Mouse (Mus musculus) CH12.LX (cell line): ENCODE measurements around the gene Igsf6. TPM values are rescaled to one million over a fixed set of nuclear protein-coding genes. Genes with fewer than 3 reads are reported as not detected.

ENCODE experiments used
- DNase-seq: peaks from one replicate; pipeline ENCODE4 v3.0.0-alpha.2; 2013; ENCODE audit errors: extremely low read depth
- H3K27ac ChIP-seq: 2 replicates; pipeline ENCODE4 v1.5.1; 2012; ENCODE audit warnings: low read depth, mild to moderate bottlenecking, control low read depth, moderate library complexity; ENCODE audit not compliant: insufficient read depth
- H3K27me3 ChIP-seq: replicated peaks from 2 replicates; pipeline ENCODE3; 2012; ENCODE audit warnings: inconsistent platforms
- H3K36me3 ChIP-seq, 2 experiments: replicated peaks in 1 of 2; 2 replicates each; pipeline versions ENCODE3 to v1.6.1; 2012; ENCODE audit warnings: inconsistent platforms in 1 of 2, low read length in 1 of 2, mild to moderate bottlenecking in 1 of 2, mixed read lengths in 1 of 2, moderate library complexity in 1 of 2; ENCODE audit not compliant: control insufficient read depth in 1 of 2, insufficient read depth in 1 of 2
- H3K4me1 ChIP-seq, 2 experiments: 2 replicates each; pipeline ENCODE4 v1.6.1; 2012; ENCODE audit warnings: inconsistent platforms in 1 of 2, moderate library complexity in 1 of 2; ENCODE audit not compliant: insufficient read depth in 2 of 2, control insufficient read depth in 1 of 2
- H3K4me2 ChIP-seq: 2 replicates; pipeline ENCODE4 v1.6.1; 2012; ENCODE audit warnings: low read depth, mild to moderate bottlenecking, control low read depth; ENCODE audit not compliant: poor library complexity, insufficient read depth, severe bottlenecking
- H3K4me3 ChIP-seq, 3 experiments: fragments of 150-350 bp in 1 of 3; sonication (generic) in 1 of 3; replicated peaks in 1 of 3; 2 replicates each; pipeline versions ENCODE3 to v1.5.1; 2011 to 2012; ENCODE audit warnings: low read depth in 2 of 3, low read length in 2 of 3, mild to moderate bottlenecking in 2 of 3, moderate library complexity in 2 of 3, control low read depth in 1 of 3, improper control_type of control experiment in 1 of 3, inconsistent platforms in 1 of 3, mixed read lengths in 1 of 3; ENCODE audit not compliant: poor library complexity in 1 of 3
- H3K79me2 ChIP-seq: replicated peaks from 2 replicates; pipeline ENCODE4 v1.6.1; 2012; ENCODE audit warnings: mild to moderate bottlenecking, moderate library complexity; ENCODE audit not compliant: control insufficient read depth, poor library complexity, insufficient read depth, severe bottlenecking; ENCODE audit errors: extremely low read depth
- H3K9ac ChIP-seq: 2 replicates; pipeline ENCODE4 v1.6.1; 2012; ENCODE audit warnings: low read depth, mild to moderate bottlenecking, control low read depth, moderate library complexity; ENCODE audit not compliant: insufficient read depth
- H3K9me3 ChIP-seq: replicated peaks from 2 replicates; pipeline ENCODE3; 2012; ENCODE audit warnings: low read length, inconsistent platforms, mixed read lengths
- CTCF ChIP-seq, 2 experiments: IDR thresholded peaks in 1 of 2; conservative IDR thresholded peaks in 1 of 2; 2 replicates each; pipeline ENCODE4 v1.5.1; 2011 to 2012; ENCODE audit warnings: low read depth in 2 of 2, low read length in 2 of 2, improper control_type of control experiment in 1 of 2, inconsistent platforms in 1 of 2, mild to moderate bottlenecking in 1 of 2, moderate library complexity in 1 of 2
- EP300 ChIP-seq: IDR thresholded peaks from 2 replicates; pipeline ENCODE4 v1.6.1; 2011; ENCODE audit warnings: low read length, improper control_type of control experiment
- ETS1 ChIP-seq: conservative IDR thresholded peaks from 2 replicates; pipeline ENCODE4 v1.6.1; 2012; ENCODE audit warnings: low read depth, mild to moderate bottlenecking, inconsistent platforms, low read length, improper control_type of control experiment, moderate library complexity
- HCFC1 ChIP-seq: IDR thresholded peaks from 2 replicates; pipeline ENCODE4 v1.6.1; 2012; ENCODE audit warnings: low read depth, mild to moderate bottlenecking, inconsistent platforms, low read length, improper control_type of control experiment
- JUN ChIP-seq: IDR thresholded peaks from 2 replicates; pipeline ENCODE4 v1.6.1; 2011; ENCODE audit warnings: low read depth, mild to moderate bottlenecking, low read length, improper control_type of control experiment, moderate library complexity; ENCODE audit not compliant: insufficient read depth
- MAX ChIP-seq: IDR thresholded peaks from 2 replicates; pipeline ENCODE4 v1.6.1; 2011; ENCODE audit warnings: low read length, improper control_type of control experiment
- MAZ ChIP-seq: IDR thresholded peaks from 2 replicates; pipeline ENCODE4 v1.6.1; 2012; ENCODE audit warnings: low read depth, mild to moderate bottlenecking, inconsistent platforms, low read length, improper control_type of control experiment, moderate library complexity
- POLR2AphosphoS2 ChIP-seq: IDR thresholded peaks from 2 replicates; pipeline ENCODE4 v1.6.1; 2011; ENCODE audit warnings: low read depth, low read length, improper control_type of control experiment
- RAD21 ChIP-seq: IDR thresholded peaks from 2 replicates; pipeline ENCODE4 v1.6.1; 2011; ENCODE audit warnings: low read depth, mild to moderate bottlenecking, low read length, improper control_type of control experiment, moderate library complexity
- SMC3 ChIP-seq: IDR thresholded peaks from 2 replicates; pipeline ENCODE4 v1.6.1; 2011; ENCODE audit warnings: low read depth, low read length, improper control_type of control experiment
- TCF12 ChIP-seq: IDR thresholded peaks from 2 replicates; pipeline ENCODE4 v1.6.1; 2014; ENCODE audit warnings: low read depth, mild to moderate bottlenecking, inconsistent platforms, low read length, improper control_type of control experiment
- UBTF ChIP-seq: IDR thresholded peaks from 2 replicates; pipeline ENCODE4 v1.6.1; 2012; ENCODE audit warnings: low read depth, mild to moderate bottlenecking, inconsistent platforms, low read length, improper control_type of control experiment, moderate library complexity
- ZC3H11A ChIP-seq: IDR thresholded peaks from 2 replicates; pipeline ENCODE4 v1.6.1; 2012; ENCODE audit warnings: low read depth, mild to moderate bottlenecking, inconsistent platforms, low read length, improper control_type of control experiment
- ZMIZ1 ChIP-seq: IDR thresholded peaks from 2 replicates; pipeline ENCODE4 v1.6.1; 2012; ENCODE audit warnings: low read depth, mild to moderate bottlenecking, inconsistent platforms, low read length, improper control_type of control experiment
- dilution Hi-C: fragments of 300-500 bp; cut with MboI; formaldehyde crosslinking; loops from 2 replicates; pipeline ENCODE4 v1.14.3; 2020; ENCODE audit warnings: low sequenced_read_pairs; ENCODE audit not compliant: extremely low pct_unique_long_range_greater_than_20kb, extremely low pct_ligation_motif_present
- in situ Hi-C: fragments of 300-500 bp; cut with MboI; formaldehyde crosslinking; loops from 3 replicates; pipeline ENCODE4 v1.14.3; 2019; ENCODE audit warnings: low sequenced_read_pairs, low pct_ligation_motif_present, low pct_unique_long_range_greater_than_20kb, mixed read lengths
- polyA plus RNA-seq: library from polyadenylated mRNA; unstranded; fragments of >175 nt; gene quantifications from 2 replicates; pipeline ENCODE4 v1.2.1, GENCODE M21; 2012; ENCODE audit warnings: low read depth; ENCODE audit not compliant: insufficient read length
- total RNA-seq, 2 experiments: library from RNA; depleted of rRNA; stranded (reverse); fragments of 300-350 nt in 1 of 2; fragments of >200 nt in 1 of 2; gene quantifications; 2 replicates each; pipeline ENCODE4 v1.2.3; 2012 to 2014

Igsf6 gene
- total and polyA plus RNA-seq, 3 experiments = 0.21 TPM; not detected in 2

GRCm38 (mm10) chr7:121025221-121026008 lies 49.0 kb downstream of the Igsf6 start:
- Histone ChIP-seq H3K27ac (no peak overlapping the region), H3K79me2 (no peaks in the 10 kb centered on the region; the same call in 1 of the 2 replicates), H3K36me3 (no peaks in the 10 kb centered on the region), H3K9ac (no peak overlapping the region), H3K4me3 (no peak overlapping the region), H3K4me2 (no peak overlapping the region), H3K9me3 (no peaks in the 10 kb centered on the region), H3K4me1 (0 out of 4 replicates have a peak, but pooled peaks cover 0 to 2% of the 10 kb centered on the region in 2 experiments), H3K27me3 (peaks cover 19% of the 10 kb centered on the region)
- dilution Hi-C loops = no loop called here
- no peak for DNase-seq
- TF ChIP-seq UBTF (no peak), EP300 (no peak), ETS1 (no peak), RAD21 (no peak), ZMIZ1 (no peak), POLR2AphosphoS2 (no peak), JUN (no peak), ZC3H11A (no peak), TCF12 (no peak), HCFC1 (no peak), MAZ (no peak)
- in situ Hi-C loops = no loop called here

- Histone ChIP-seq H3K27ac (no peak overlapping the region), H3K27me3 (peaks cover under 1% of the 10 kb centered on the region), H3K4me1 (peaks cover 4 to 6% of the 10 kb centered on the region in 2 experiments; a peak in 3 of 4 replicates), H3K79me2 (no peaks in the 10 kb centered on the region), H3K9me3 (no peaks in the 10 kb centered on the region), H3K4me3 (no peak overlapping the region), H3K4me2 (no peak overlapping the region), H3K36me3 (no peaks in the 10 kb centered on the region), H3K9ac (no peak overlapping the region)
- dilution Hi-C loops = no loop called here
- in situ Hi-C loops = no loop called here
- no peak for DNase-seq
- TF ChIP-seq CTCF (conservative IDR thresholded peaks at IDR 0.05 in 1 of 2, IDR thresholded peaks at IDR 0.05 in 1 of 2; ENCODE audit: low read depth in 2 of 2, low read length in 2 of 2) (peak in 1 of 2 experiments; percentile 53; a peak in 2 of 4 replicates), SMC3 (peak; percentile 31), MAX (no peak), RAD21 (peak; percentile 33)
These were observed 54.1 kb downstream of the Igsf6 start for GRCm38 (mm10) chr7:121020277-121020676.
